Mouse (Mus musculus) myocyte (in vitro differentiated cells): ENCODE measurements around the gene Nfkbil1. TPM values are rescaled to one million over a fixed set of nuclear protein-coding genes. Genes with fewer than 3 reads are reported as not detected.
A peak's percentile ranks its signal among the peaks of the same experiment; 100 is the strongest.

Source experiments
- H3K27me3 ChIP-seq: one replicate; pipeline ENCODE4 v1.6.1; 2011; ENCODE audit not compliant: control insufficient read depth, insufficient read depth, insufficient read length
- H3K36me3 ChIP-seq: one replicate; pipeline ENCODE4 v1.6.1; 2011; ENCODE audit not compliant: control insufficient read depth, insufficient read depth
- H3K4me2 ChIP-seq: one replicate; pipeline ENCODE4 v1.6.1; 2011; ENCODE audit warnings: low read depth, control low read depth
- H3K4me3 ChIP-seq: one replicate; pipeline ENCODE4 v1.5.1; 2011; ENCODE audit warnings: mild to moderate bottlenecking, control low read depth, moderate library complexity
- H3K79me2 ChIP-seq: one replicate; pipeline ENCODE4 v1.6.1; 2011; ENCODE audit not compliant: control insufficient read depth, insufficient read depth
- H3ac ChIP-seq: one replicate; pipeline ENCODE4 v1.6.1; 2011; ENCODE audit not compliant: control insufficient read depth, insufficient read length
- CEBPB ChIP-seq: IDR thresholded peaks from 2 replicates; pipeline ENCODE4 v1.6.1; 2011; ENCODE audit warnings: mild to moderate bottlenecking, moderate library complexity; ENCODE audit not compliant: poor library complexity, insufficient read depth, severe bottlenecking
- E2F4 ChIP-seq: IDR thresholded peaks from one replicate; pipeline ENCODE4 v1.6.1; 2011; ENCODE audit warnings: mild to moderate bottlenecking, control low read depth, moderate library complexity; ENCODE audit not compliant: insufficient read depth
- MAX ChIP-seq: IDR thresholded peaks from one replicate; pipeline ENCODE4 v1.6.1; 2011; ENCODE audit warnings: low read depth, mild to moderate bottlenecking, control low read depth
- MYOD1 ChIP-seq, 3 experiments: IDR thresholded peaks; one replicate each; pipeline ENCODE4 v1.6.1; 2011; ENCODE audit warnings: control low read depth in 2 of 3, low read depth in 2 of 3, mild to moderate bottlenecking in 2 of 3, moderate library complexity in 1 of 3; ENCODE audit not compliant: insufficient read length in 2 of 3, control insufficient read depth in 1 of 3
- MYOG ChIP-seq, 3 experiments: IDR thresholded peaks; one replicate each; pipeline ENCODE4 v1.6.1; 2011; ENCODE audit warnings: control low read depth in 2 of 3, low read depth in 2 of 3, mild to moderate bottlenecking in 2 of 3; ENCODE audit not compliant: insufficient read length in 2 of 3, control insufficient read depth in 1 of 3, insufficient read depth in 1 of 3
- POLR2A ChIP-seq: IDR thresholded peaks from one replicate; pipeline ENCODE4 v1.6.1; 2011; ENCODE audit warnings: low read depth, mild to moderate bottlenecking, control low read depth, moderate library complexity; ENCODE audit not compliant: insufficient read length
- POLR2AphosphoS2 ChIP-seq: IDR thresholded peaks from one replicate; pipeline ENCODE4 v1.6.1; 2011; ENCODE audit warnings: low read depth, control low read depth; ENCODE audit not compliant: insufficient read length
- REST ChIP-seq: IDR thresholded peaks from one replicate; pipeline ENCODE4 v1.6.1; 2011; ENCODE audit warnings: mild to moderate bottlenecking, control low read depth, moderate library complexity; ENCODE audit not compliant: insufficient read depth, insufficient read length
- SRF ChIP-seq: IDR thresholded peaks from one replicate; pipeline ENCODE4 v1.6.1; 2011; ENCODE audit warnings: low read depth; ENCODE audit not compliant: control insufficient read depth, insufficient read length
- TCF12 ChIP-seq: IDR thresholded peaks from one replicate; pipeline ENCODE4 v1.6.1; 2011; ENCODE audit warnings: mild to moderate bottlenecking, control low read depth; ENCODE audit not compliant: poor library complexity, insufficient read depth, severe bottlenecking
- TCF3 ChIP-seq: IDR thresholded peaks from one replicate; pipeline ENCODE4 v1.6.1; 2011; ENCODE audit warnings: low read depth, control low read depth; ENCODE audit not compliant: insufficient read length
- USF1 ChIP-seq: IDR thresholded peaks from one replicate; pipeline ENCODE4 v1.6.1; 2011; ENCODE audit warnings: low read depth, mild to moderate bottlenecking, control low read depth, moderate library complexity
- polyA plus RNA-seq: library from polyadenylated mRNA; unstranded; fragments of >200 nt; fragmentation: generic; extraction: Trizol; gene quantifications from one replicate; pipeline ENCODE4 v1.2.1, GENCODE M21; 2012; ENCODE audit warnings: missing spikeins

The Nfkbil1 gene
- polyA plus RNA-seq, 1 experiment: 27.1 TPM

DNA sequence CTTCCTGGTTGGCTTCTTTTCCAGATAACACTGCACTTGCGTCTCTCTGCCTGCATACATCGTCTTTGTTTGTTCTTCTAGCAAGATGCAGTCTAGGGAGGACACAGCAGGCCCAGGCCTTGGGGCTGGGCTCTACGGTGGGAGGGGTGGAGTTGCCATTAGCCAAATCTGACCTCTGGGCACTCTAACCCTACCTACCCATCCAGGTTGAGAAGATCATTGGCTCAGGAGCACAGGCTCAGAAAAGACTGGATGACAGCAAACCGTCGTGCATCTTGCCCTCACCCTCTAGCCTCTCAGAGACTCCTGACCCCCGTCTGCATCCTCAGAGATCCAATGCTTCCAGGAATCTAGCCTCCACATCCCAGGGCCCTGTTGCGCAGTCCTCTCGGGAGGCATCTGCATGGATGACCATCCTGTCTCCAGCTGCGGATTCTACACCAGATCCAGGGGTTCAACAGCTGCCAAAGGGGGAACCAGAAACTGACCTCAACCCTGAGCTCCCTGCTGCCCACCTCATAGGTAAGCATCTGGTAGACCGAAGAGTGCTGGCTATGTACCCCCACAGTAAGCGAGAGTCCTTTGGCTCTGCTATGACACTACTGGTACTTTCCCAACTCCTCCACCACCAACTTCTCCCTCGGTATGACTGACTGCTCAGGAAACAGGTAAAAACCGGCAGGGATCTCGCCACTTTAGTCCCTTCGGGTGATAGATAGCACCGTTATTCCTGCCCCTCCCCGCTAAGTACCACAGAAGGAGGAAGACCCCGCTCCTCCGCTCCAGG is 40.6 kb downstream of the Nfkbil1 start:
- H3K4me3 ChIP-seq: peak overlapping the region; percentile 16
- H3K4me2 ChIP-seq: peak overlapping the region; percentile 87
- no peaks in the 10 kb centered on the region for H3K36me3 ChIP-seq
- H3K79me2 ChIP-seq: no peaks in the 10 kb centered on the region
- H3ac ChIP-seq: peak overlapping the region; percentile 45
- TF ChIP-seq SRF (no peak), REST (no peak), CEBPB (no peak), MAX (no peak), TCF12 (no peak), POLR2AphosphoS2 (no peak), MYOG (IDR thresholded peaks at IDR 0.05; ENCODE audit: control insufficient read depth in 1 of 3, insufficient read depth in 1 of 3, insufficient read length in 2 of 3, low read depth in 2 of 3) (no peak)
- no peaks in the 10 kb centered on the region for H3K27me3 ChIP-seq

DNA sequence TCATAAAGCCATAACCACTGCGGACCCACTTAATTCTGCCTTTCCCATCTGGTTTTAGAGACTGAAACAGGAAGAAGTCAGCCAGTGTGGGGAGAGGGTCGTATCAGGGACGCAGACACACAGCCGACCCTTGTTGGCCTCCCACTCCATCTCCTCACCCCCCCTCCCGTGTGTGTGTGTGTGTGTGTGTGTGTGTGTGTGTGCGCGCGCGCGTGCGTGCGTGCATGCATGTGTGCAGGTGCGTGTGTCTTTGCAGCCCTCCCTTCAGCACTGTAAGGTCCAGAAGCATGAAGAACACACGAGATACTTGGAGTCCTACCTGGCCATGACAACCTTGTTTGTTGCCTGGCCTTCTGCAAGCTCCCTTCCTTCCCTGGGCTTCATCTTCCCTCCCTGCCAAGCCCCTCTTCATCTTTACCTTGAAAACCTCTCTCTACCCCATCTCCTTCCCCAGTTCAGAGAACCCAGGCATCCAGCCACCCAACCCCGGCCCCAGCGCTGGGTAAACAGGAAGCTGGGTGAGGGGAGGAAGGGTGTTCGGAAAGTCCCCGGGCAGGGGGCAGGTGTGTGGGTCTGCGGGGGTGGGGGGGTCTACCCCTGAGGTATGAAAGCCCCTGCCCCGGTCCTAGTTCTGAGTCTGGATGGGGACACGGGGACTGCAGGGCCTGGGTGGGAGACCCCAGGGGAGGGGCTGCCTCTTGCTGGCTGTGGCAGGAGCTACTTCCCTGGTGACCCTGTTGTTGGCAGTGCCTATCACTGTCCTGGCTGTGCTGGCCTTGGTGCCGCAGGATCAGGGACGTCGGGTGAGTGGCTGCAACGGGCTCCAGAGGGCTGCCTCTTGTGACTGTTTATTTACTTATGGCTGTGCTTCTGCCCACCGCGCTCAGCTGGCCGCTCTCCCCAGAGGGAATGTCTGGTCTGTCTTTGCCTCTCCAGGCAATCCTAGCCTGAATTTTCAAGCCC is 41.4 kb downstream of the Nfkbil1 start, which contains the start of gene Ltb:
TSS of gene Ltb (plus strand) at position 559 of the 963 bp plus-strand sequence.
- H3ac ChIP-seq: no peak within 1 kb of the TSS
- H3K27me3 ChIP-seq: no peaks in the 10 kb centered on the region
- no peaks in the 10 kb centered on the region for H3K36me3 ChIP-seq
- H3K4me3 ChIP-seq: peak within 1 kb of the TSS; percentile 16
- no peak for TF ChIP-seq MAX
- H3K79me2 ChIP-seq: no peaks in the 10 kb centered on the region
- peak within 1 kb of the TSS; percentile 87 for H3K4me2 ChIP-seq

DNA sequence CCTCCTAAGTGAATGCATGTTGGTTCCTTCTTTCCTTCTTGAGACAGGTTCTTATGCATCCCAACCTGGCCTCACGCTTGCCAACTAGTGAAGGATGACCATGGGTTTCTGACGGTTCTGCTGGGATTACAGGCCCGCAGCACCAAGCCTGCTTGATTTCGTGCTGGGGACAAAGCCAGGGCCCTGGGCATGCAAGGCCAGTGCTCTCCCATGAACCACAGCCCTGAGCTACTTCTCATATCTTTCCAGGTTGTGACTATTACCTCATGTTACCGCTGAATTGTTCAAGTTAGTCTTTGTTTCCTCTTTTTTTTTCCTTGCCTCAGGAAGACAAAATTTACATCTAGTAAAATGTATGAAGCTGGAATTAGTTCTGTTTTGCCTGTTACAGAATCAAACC is 42.7 kb downstream of the Nfkbil1 start:
- Histone ChIP-seq H3K36me3 (no peaks in the 10 kb centered on the region), H3K4me2 (no peak overlapping the region), H3K4me3 (no peak overlapping the region), H3K79me2 (no peaks in the 10 kb centered on the region), H3K27me3 (no peaks in the 10 kb centered on the region), H3ac (no peak overlapping the region)
- no peak for TF ChIP-seq REST
- no peak for TF ChIP-seq SRF
- no peak for TF ChIP-seq CEBPB
- TF ChIP-seq MYOG (IDR thresholded peaks at IDR 0.05; ENCODE audit: control insufficient read depth in 1 of 3, insufficient read depth in 1 of 3, insufficient read length in 2 of 3, low read depth in 2 of 3): no peak
- no peak for TF ChIP-seq TCF12
- no peak for TF ChIP-seq POLR2A
- no peak for TF ChIP-seq USF1
- TF ChIP-seq E2F4: no peak
- no peak for TF ChIP-seq POLR2AphosphoS2
- TF ChIP-seq MYOD1 (IDR thresholded peaks at IDR 0.05; ENCODE audit: control insufficient read depth in 1 of 3, insufficient read length in 2 of 3, low read depth in 2 of 3): no peak
- TF ChIP-seq MAX: no peak
- no peak for TF ChIP-seq TCF3

DNA sequence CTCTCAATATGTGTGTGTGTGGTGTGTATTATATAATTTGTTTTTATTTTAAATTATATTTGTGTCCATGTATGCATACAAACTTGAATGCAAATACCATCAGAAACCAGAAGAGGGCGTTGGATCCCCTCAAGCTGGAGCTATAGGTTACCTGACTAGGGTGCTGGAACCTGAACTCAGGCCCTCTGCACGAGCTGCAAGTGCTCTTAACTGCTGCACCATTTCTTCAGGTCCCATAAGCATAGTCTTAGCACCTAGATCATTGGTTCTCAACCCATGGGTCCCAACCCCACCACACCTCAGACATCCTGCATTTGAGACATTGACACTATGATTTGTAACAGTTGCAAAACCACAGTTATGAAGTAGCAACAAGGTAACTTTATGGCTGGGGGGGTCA is 43.9 kb downstream of the Nfkbil1 start:
- Histone ChIP-seq H3K27me3 (no peaks in the 10 kb centered on the region), H3K4me2 (no peak overlapping the region), H3K4me3 (no peak overlapping the region), H3ac (no peak overlapping the region), H3K79me2 (no peaks in the 10 kb centered on the region), H3K36me3 (no peaks in the 10 kb centered on the region)
- TF ChIP-seq POLR2AphosphoS2 (no peak), MYOD1 (IDR thresholded peaks at IDR 0.05; ENCODE audit: control insufficient read depth in 1 of 3, insufficient read length in 2 of 3, low read depth in 2 of 3) (no peak), TCF12 (no peak), TCF3 (no peak), MAX (no peak), REST (no peak), E2F4 (no peak), CEBPB (no peak), USF1 (no peak), MYOG (IDR thresholded peaks at IDR 0.05; ENCODE audit: control insufficient read depth in 1 of 3, insufficient read depth in 1 of 3, insufficient read length in 2 of 3, low read depth in 2 of 3) (no peak), POLR2A (no peak), SRF (no peak)

DNA sequence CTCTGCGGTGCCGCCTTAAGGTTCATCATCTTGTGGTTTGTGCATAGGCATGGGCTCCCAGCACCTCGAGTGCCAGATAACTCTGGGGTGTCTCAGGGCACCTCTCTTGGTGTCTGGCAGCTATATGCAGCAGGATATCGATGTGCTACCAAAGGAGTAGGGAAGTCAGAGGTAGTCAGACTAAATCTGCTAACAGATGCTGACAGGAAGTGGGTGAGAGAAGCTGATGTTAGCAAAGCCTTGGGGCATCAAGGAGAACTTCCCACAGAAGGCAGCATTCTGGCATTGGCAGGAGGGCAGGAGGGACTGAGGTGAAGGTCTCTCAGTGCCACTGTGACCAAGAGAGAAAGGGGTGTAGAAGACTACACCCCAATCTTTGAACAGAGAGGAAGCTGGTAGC is 45.5 kb downstream of the Nfkbil1 start:
- no peaks in the 10 kb centered on the region for H3K27me3 ChIP-seq
- TF ChIP-seq MYOG (IDR thresholded peaks at IDR 0.05; ENCODE audit: control insufficient read depth in 1 of 3, insufficient read depth in 1 of 3, insufficient read length in 2 of 3, low read depth in 2 of 3) (no peak), USF1 (no peak)
- H3K4me3 ChIP-seq: no peak overlapping the region
- H3K4me2 ChIP-seq: no peak overlapping the region
- no peaks in the 10 kb centered on the region for H3K36me3 ChIP-seq
- no peak overlapping the region for H3ac ChIP-seq
- H3K79me2 ChIP-seq: no peaks in the 10 kb centered on the region
